Mouse (Mus musculus): Measurements from ENCODE around the gene Cgas.

The Cgas gene

GRCm38 (mm10) chr9:78457026-78457425 lies 14.0 kb upstream of the Cgas start:
- no peak for DNase-seq (ENCODE audit: low read depth)

DNA sequence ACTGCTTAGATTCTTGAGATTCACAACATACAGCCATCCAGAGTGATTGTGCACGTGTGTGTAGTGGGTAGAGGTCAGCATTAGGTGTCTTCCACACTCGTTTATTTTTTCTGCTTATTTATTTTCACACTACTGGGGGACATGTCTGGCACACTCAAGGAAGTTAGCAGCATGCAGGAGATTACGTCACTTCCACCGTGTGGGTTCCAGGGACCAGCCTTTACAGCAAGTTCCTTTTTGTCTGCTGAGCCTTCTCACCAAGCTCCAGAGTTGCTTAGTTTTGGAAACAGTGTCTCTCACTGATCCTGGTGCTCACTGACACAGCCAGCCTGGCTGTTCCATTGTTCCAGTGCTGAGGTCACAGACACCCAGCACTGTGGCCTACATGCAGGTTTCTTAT lies 8.3 kb upstream of the Cgas start:
- no peak for DNase-seq (ENCODE audit: low read depth)

DNA sequence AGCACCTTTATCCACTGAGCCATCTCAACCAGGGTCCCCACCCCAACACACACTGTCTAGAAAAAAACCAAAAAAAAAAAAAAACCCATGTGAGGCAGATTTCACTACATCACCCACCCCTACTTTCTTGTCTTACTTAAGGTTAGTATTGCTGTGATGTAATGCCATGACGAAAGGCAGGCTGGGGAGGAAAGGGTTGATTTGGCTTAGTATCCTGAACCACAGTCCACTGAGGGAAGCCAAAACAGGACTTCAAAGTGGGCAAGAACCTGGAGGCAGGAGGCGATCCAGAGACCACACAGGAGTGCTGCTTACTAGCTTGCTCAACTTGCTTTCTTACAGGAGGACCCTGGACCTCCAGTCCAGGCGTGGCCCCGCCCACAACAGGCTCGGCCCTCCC lies 7.4 kb upstream of the Cgas start:
- DNase-seq (ENCODE audit: low read depth) = no peak

DNA sequence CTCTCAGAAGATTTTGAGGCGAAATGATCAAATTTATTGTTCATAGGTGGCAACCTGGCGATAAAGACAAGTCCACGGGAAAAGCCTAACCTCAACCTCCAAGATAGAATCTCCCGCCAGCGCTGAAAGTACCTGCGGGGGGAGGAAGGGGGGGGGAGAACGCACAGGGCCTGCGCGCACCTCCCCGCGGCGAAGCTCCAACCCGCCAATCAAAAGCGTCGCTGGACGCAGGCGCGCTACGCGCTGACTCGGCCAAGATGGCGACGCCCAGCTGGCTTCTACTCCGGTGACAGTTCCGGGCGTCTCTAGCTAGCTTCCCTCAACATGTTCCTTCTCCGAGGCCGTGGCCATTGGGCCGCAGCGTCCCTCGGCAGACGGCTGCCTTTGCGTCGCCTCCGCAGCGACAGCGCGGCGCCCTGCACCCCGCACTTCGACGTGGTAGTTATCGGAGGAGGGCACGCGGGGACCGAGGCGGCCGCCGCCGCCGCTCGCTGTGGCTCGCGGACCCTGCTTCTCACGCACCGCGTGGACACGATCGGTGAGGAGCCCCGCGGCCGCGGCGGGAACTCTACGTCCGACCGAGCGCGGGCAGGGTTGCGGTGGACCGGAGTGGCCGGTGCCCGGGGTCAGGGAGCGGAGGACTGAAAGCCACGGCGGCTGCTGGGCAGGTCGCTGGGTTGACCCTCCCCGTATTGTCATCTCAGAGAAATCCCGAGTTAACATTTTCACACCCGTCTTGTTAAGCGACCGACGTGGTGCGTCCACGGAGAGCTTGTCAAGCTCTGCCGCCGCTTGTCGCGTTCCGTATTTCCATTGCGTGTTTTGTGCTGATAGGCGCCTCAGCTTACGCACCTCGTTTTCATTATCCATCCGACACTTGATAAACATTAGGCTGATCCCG lies 5.2 kb upstream of the Cgas start, which contains the start of the genes Mto1 and Gm17324:
TSS of gene Mto1 (plus strand) at position 236 of the 901 bp plus-strand sequence.
TSS of gene Gm17324 (minus strand) at position 814 of the 901 bp plus-strand sequence.
- DNase-seq (ENCODE audit: low read depth) = peak; percentile 87

- no peak for DNase-seq (ENCODE audit: low read depth)
Measured at GRCm38 (mm10) chr9:78447606-78447972, 4.6 kb upstream of the Cgas start.

GRCm38 (mm10) chr9:78442237-78442578 lies 829 bp downstream of the Cgas start:
- DNase-seq (ENCODE audit: low read depth) = no peak

DNA sequence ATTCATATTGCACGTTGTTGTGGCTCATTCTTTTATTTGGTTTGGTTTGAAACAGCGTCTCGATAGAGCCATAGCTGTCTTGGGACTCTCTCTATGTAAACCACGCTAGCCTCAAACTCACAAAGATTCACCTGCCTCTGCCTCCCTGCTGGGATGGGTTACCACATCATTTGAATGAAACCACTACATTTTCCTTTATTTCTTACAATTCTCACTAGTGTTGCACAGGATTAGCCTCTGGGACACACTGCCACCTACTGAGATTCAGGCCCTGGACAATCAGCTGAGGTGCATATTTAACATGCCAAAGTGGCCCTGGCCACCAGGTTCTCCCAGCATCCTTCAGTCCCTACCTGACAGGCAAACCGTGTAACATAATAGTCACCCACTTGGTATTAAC lies 3.6 kb downstream of the Cgas start:
- no peak for DNase-seq (ENCODE audit: low read depth)

DNA sequence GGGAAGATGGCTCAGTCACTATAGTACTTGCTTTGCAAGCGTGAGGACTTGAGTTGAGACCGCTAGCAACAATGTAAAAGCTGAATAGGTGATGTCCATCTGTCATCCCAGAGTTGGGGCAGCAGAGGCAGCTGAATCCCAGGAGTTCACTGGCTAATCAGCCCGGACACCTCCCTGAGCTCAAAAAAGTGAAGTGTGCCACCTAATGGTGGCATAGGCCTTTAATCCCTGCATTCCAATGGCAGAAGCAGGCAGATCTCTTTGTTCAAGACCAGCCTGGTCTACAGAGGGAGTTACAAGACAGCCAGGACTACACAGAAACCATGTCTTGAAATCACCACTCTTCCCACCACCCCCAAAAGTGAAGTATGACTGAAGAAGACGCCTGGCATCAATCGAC lies 10.6 kb downstream of the Cgas start:
- no peak for DNase-seq (ENCODE audit: low read depth)

DNA sequence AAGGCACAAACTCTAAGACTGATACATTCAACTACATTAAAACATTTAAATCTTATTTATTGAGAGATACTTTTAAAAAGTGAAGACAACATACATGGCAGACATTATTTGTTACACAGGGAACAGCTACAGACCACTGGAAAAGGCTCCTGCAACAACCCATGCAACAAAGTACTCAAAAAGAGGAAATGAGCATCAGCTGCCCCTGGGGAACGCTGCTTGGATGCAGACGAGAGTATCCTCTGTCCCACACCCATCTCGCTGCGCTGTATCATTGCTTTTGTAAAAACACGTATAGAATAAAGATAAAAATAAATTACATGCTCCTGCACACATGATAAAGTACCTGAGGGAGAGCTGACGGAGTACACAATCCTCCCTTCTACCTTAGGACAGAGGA lies 12.6 kb downstream of the Cgas start:
- DNase-seq (ENCODE audit: low read depth) = no peak

- DNase-seq (ENCODE audit: low read depth) = no peak
Measured at GRCm38 (mm10) chr9:78429551-78429950, 13.5 kb downstream of the Cgas start.

GRCm38 (mm10) chr9:78428870-78429432 lies 14.1 kb downstream of the Cgas start:
- no peak for DNase-seq (ENCODE audit: low read depth)

DNA sequence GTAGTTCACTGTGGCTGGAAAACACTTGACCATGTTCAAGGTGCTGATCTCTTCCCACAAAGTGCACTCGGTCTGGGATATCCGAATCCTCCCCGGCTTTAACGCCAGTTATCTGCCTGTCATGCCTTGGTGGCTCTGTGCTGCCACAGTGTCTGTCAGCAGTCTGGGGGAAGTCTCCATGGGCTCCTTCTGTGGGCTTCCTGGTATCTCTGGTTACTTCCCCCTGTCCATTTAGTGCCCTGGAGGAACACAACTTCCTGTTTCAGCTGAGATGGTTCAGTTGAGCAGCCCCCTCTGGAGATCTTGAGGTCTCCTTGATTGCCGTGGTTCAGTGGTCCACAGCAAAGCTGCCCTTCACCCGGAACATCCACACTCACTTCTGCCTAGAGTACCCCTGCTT lies 14.9 kb downstream of the Cgas start:
- DNase-seq (ENCODE audit: low read depth) = no peak

DNA sequence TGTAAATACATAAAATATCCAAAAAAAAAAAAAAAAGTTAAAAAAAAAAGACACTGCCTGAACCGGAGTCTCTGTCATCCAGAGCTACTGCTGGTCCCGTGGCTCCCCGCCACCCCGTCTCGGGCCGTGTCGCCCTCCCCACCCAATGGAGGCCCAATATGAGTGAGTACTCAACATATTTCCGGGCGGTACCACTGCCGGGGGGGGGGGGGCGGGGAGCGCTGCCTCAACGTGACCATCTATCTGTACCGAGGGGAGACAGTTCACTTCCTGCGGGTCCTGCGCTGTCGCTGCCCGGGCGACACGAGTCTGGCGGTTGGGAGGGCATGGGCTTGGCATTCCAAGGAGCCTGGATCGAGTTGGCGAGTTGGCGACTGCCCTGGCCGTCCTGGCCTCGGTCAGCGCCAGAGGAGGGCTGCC lies 15.7 kb downstream of the Cgas start:
- no peak for DNase-seq (ENCODE audit: low read depth)

- DNase-seq (ENCODE audit: low read depth) = no peak
Measured at GRCm38 (mm10) chr9:78401596-78401995, 41.4 kb downstream of the Cgas start.

GRCm38 (mm10) chr9:78400570-78400969 lies 42.5 kb downstream of the Cgas start:
- DNase-seq (ENCODE audit: low read depth) = no peak

DNA sequence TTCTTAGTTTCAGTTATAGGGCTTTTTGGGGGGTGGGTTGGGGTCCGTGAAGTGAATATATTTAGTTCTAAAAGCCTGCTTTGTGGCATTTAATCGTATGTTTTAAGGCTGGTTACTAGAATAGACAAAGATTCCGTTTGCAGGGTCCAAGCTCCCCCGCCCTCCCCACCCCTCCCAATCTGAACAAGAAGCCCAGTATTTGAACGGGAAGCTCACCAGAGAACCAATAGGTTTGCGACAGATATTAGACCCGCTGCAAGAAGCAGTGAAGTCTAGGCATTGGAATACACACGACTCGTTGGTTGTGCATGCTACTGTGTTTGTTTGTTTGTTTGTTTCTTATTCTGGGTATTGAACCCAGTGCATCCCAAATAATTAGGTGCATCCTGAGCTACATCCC lies 46.5 kb downstream of the Cgas start:
- DNase-seq (ENCODE audit: low read depth) = no peak

DNA sequence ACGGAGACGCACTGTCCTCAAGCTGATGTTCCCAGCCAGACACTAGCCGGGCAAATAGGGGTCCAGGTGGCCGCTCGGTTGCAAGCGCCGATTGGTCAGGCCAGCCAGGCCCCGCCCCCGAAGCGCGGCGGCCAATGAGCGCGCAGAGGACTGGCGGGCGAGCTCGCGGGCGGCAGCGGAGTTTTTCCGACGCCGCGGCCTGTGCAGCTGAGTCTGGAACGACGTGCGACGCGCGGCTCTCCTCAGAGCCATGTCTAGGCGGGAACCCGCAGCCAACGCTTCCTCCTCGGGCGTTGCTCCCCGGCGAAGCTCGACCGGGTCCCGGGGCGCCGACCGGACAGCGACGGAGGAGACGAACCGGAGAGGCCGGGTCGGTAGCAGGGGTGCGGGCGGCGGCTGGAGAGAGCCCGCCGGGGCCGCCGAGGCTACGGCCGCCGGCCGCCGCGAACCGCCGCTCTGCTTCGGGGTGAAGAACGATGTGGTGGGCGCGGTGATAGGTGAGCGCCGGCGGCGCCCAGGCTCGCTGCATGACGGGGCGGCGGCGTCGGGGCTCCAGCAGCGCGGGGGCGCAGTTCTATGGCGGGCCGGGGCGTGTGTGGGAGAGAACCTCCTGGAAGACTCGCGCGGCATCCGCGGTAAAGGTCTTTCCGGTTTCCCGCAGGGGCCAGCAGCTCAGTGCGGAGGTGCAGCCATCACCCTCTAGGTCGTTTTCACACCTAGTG lies 47.2 kb downstream of the Cgas start, which contains the start of gene Ddx43:
TSS of gene Ddx43 (plus strand) at position 148 of the 722 bp plus-strand sequence.
- DNase-seq (ENCODE audit: low read depth) = no peak

DNA sequence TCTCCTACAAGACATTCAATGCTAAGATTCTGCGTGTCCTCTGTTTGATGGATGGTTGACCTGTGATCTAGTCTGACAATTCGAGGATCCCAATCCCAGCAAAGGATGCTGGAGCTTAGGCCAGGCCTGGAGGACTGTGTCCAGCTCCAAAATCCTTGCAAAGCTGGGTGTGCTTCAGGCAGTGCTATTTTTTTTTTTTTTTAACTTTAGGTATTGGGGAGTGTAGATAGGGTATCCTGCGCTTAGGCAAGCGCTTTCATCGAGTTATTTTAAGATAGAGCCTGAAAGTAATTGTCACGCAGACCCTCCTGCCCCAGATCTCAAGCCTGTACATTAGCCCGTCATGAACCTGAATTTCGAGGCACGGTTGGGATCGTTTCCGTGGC lies 47.8 kb downstream of the Cgas start:
- DNase-seq (ENCODE audit: low read depth) = no peak

GRCm38 (mm10) chr9:78394602-78395001 lies 48.4 kb downstream of the Cgas start:
- DNase-seq (ENCODE audit: low read depth) = no peak

- DNase-seq (ENCODE audit: low read depth) = no peak
Measured at GRCm38 (mm10) chr9:78393741-78394140, 49.3 kb downstream of the Cgas start.

GRCm38 (mm10) chr9:78389981-78390380 lies 53.1 kb downstream of the Cgas start:
- no peak for DNase-seq (ENCODE audit: low read depth)

DNA sequence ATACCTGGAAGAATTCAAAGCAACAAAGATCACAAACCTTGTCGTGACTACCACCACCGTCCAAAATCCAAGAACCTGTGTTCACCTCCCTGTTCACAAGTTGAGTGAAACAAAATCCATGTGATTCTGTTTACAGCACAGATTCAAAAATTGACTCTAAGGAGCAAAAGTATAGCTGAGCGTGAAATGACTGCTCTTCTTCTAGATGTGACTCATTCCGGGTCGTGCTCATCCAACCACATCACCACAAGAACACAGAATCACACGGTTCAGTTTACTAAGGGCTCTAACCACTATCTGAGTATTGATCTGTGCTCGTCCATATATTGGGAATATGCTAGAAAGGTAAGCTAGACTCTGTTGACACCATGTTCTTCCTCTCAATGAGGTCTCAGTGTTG lies 56.1 kb downstream of the Cgas start:
- DNase-seq (ENCODE audit: low read depth) = no peak

DNA sequence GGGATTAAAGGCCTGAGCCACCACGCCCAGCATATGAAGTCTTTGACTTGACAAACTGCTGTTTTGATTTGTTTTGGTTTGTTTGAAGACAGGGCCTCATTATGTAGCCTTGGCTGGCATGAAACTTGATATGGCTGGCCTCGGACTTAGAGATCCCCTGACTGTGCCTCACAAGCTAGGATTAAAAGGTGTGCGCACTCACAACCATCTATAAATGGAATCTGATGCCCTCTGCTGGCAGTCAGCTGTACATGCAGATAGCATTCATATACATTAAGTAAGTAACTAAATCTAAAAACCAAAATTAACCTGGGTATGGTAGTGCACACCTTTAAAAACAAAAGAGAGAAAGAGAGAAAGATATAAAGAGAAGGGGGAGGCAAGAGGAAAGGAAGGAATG lies 57.1 kb downstream of the Cgas start:
- no peak for DNase-seq (ENCODE audit: low read depth)
